Comparison of ENCODE assay signal across 10 mouse cellular contexts in the genomic region with DNA sequence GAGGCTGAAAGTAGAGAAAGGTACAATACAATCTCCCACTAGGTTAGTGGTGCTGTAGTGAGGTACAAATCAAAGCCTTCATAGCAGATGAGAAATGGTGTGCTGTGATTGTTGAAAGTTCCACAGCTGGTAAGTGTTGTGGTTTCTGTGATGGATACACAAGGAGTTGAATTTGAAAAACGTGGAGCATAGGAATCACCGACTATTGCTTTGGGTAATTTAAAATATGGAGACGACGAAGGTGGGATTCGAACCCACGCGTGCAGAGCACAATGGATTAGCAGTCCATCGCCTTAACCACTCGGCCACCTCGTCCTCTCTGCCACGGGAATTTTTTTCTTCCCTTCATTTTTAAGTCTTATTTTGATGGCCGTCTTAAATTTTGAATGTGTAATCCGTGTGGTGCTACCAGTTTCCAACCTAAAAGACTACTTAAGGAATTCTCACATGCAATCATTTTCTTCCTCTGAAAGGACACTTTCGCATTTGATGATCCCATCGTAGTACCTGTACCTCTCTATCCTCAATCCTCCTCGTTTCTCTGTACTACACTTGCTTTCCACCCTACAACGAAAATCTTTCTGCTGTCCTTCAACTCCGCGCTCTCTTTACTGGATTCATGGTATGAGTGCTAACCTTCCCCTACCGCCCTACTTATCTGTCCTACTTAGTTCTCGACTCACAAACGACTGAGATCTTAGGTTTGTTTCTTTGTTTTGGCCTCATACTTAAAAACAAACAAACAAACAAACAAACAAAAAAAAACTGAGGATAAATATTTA. TPM values are rescaled to one million over a fixed set of nuclear protein-coding genes. Genes with fewer than 3 reads are reported as not detected.
DNase-seq lines count a peak whose midpoint lies in the region; ATAC-seq lines count a peak whose summit lies in the region.
"Had no signal": no experiment of that assay in that cellular context is flagged by ENCODE, and none has a peak within 500 bp of the region (broad histone marks: within the 10 kb centered on the region; RNA-seq: fewer than 3 reads in every experiment).

No protein-coding gene starts in this region.

- peak overlapping the region; percentile 86 for H3K4me3 ChIP-seq in megakaryocyte, embryonic 14.5 days (replicated peaks)
- H3K4me3 ChIP-seq in forebrain, embryonic 13.5 days: no peak overlapping the region
- peak overlapping the region; percentile 31 for H3K4me3 ChIP-seq in liver, embryonic 11.5 days (ENCODE audit: low read depth, low read length)
- H3K4me3 ChIP-seq: neural tube, embryonic 12.5 days had no signal

- H3K36me3 ChIP-seq in megakaryocyte, embryonic 14.5 days (replicated peaks; ENCODE audit: low read length): no peaks in the 10 kb centered on the region
- H3K36me3 ChIP-seq in forebrain, embryonic 13.5 days (ENCODE audit: poor library complexity, severe bottlenecking): no peaks in the 10 kb centered on the region
- no peaks in the 10 kb centered on the region for H3K36me3 ChIP-seq in liver, embryonic 11.5 days (ENCODE audit: control insufficient read depth, insufficient read depth, low read length)
- H3K36me3 ChIP-seq: neural tube, embryonic 12.5 days had no signal

- H3K4me2 ChIP-seq in forebrain, embryonic 13.5 days: 0 out of 2 replicates have a peak overlapping the region, but pooled peaks have one; percentile 12
- peak overlapping the region; percentile 79 for H3K4me2 ChIP-seq in liver, embryonic 11.5 days

- H3K9me3 ChIP-seq in megakaryocyte, embryonic 14.5 days: peaks cover 14% of the 10 kb centered on the region
- no peaks in the 10 kb centered on the region for H3K9me3 ChIP-seq in forebrain, embryonic 13.5 days (replicated peaks)
- H3K9me3 ChIP-seq in liver, embryonic 11.5 days (ENCODE audit: control insufficient read depth, low read length): no peaks in the 10 kb centered on the region
- H3K9me3 ChIP-seq: neural tube, embryonic 12.5 days had no signal

- no peak for ATAC-seq in megakaryocyte, adult 5-6 weeks (ENCODE audit: poor library complexity, severe bottlenecking)
- no peak for ATAC-seq in forebrain, embryonic 13.5 days
- ATAC-seq in liver, embryonic 11.5 days (replicated peaks; ENCODE audit: low FRiP score): peak; percentile 74

- peaks cover 55% of the 10 kb centered on the region for H3K27me3 ChIP-seq in megakaryocyte, embryonic 14.5 days (replicated peaks)
- peaks cover 68% of the 10 kb centered on the region for H3K27me3 ChIP-seq in forebrain, embryonic 13.5 days
- peaks cover 35% of the 10 kb centered on the region for H3K27me3 ChIP-seq in liver, embryonic 11.5 days (replicated peaks; ENCODE audit: control insufficient read depth, insufficient read depth, low read length)

- peak; percentile 48 for DNase-seq in adrenal gland, adult 2 months
- DNase-seq in adrenal gland, postnatal 10 days: no peak
- peak; percentile 83 for DNase-seq in liver, embryonic 11.5 days (ENCODE audit: low spot score)
- no peak for DNase-seq in spleen, adult 12 weeks (ENCODE audit: low spot score)
- no peak for DNase-seq in cerebellum, adult 11 months

- 1% methylated on average over 22 of the region's 22 CpGs for WGBS in forebrain, embryonic 13.5 days
- under 1% methylated on average over 22 of the region's 22 CpGs for WGBS in liver, embryonic 11.5 days

- H3K4me1 ChIP-seq in megakaryocyte, embryonic 14.5 days: peaks cover 34% of the 10 kb centered on the region
- peaks cover 13% of the 10 kb centered on the region for H3K4me1 ChIP-seq in forebrain, embryonic 13.5 days
- peaks cover 8% of the 10 kb centered on the region; the same call in 1 of the 2 replicates for H3K4me1 ChIP-seq in liver, embryonic 11.5 days (replicated peaks; ENCODE audit: control insufficient read depth, insufficient read depth, low read length)

- H3K27ac ChIP-seq in forebrain, embryonic 13.5 days: no peak overlapping the region
- no peak overlapping the region for H3K27ac ChIP-seq in liver, embryonic 11.5 days (ENCODE audit: low read depth, low read length)
- H3K27ac ChIP-seq: neural tube, embryonic 12.5 days had no signal

- H3K9ac ChIP-seq in forebrain, embryonic 13.5 days: no peak overlapping the region
- H3K9ac ChIP-seq in liver, embryonic 11.5 days (ENCODE audit: low read depth, low read length): no peak overlapping the region
- H3K9ac ChIP-seq: neural tube, embryonic 12.5 days had no signal

RNA-seq across cellular contexts. Expression of gene Pom121l2, which starts 13.2 kb away (rescaled TPM):
- total RNA-seq in adrenal gland, adult 2 months (2021): not detected
- not detected in 2 replicates for polyA plus RNA-seq in adrenal gland, adult 2 months (2012; rRNA removed)
- total RNA-seq in adrenal gland, postnatal 10 days (2021): not detected
- not detected in 2 replicates for polyA plus RNA-seq in megakaryocyte, embryonic 14.5 days (2012; ENCODE audit: insufficient read depth, low replicate concordance)
- not detected in 2 replicates for total RNA-seq in megakaryocyte, adult 5-6 weeks (2015)
- not detected in 2 replicates for total RNA-seq in megakaryocyte, adult 5-6 weeks (2017)
- 0.09 TPM in 1 of 2 replicates, not detected in the other for polyA plus RNA-seq in forebrain, embryonic 13.5 days (2015; fragmentation: Nextera tagmentation; extraction: Ambion mirVana)
- not detected in 2 replicates for polyA plus RNA-seq in liver, embryonic 11.5 days (2014; fragmentation: Nextera tagmentation; extraction: Ambion mirVana)
- polyA plus RNA-seq: C2C12; neural tube, embryonic 12.5 days had no signal

RNA-seq across cellular contexts. Expression of gene Prss16, which starts 15.4 kb away (rescaled TPM):
- under 1 TPM in 1 of 2 experiments, not detected in 1; 0.61 TPM for total RNA-seq in adrenal gland, adult 2 months (2021)
- polyA plus RNA-seq in adrenal gland, adult 2 months (2012; rRNA removed): 0.35 and 1.0 TPM in 2 replicates
- total RNA-seq in adrenal gland, postnatal 10 days (2021): not detected
- 0.81 TPM in 1 of 2 replicates, not detected in the other for polyA plus RNA-seq in megakaryocyte, embryonic 14.5 days (2012; ENCODE audit: insufficient read depth, low replicate concordance)
- 3.7 and 4.3 TPM in 2 replicates for total RNA-seq in megakaryocyte, adult 5-6 weeks (2015)
- 2.8 and 5.2 TPM in 2 replicates for total RNA-seq in megakaryocyte, adult 5-6 weeks (2017)
- polyA plus RNA-seq in forebrain, embryonic 13.5 days (2015; fragmentation: Nextera tagmentation; extraction: Ambion mirVana): not detected in 2 replicates
- 0.48 and 0.86 TPM in 2 replicates for polyA plus RNA-seq in liver, embryonic 11.5 days (2014; fragmentation: Nextera tagmentation; extraction: Ambion mirVana)
- polyA plus RNA-seq: neural tube, embryonic 12.5 days had no signal

RNA-seq across cellular contexts. Expression of gene Hist1h2ah, which starts 41.2 kb away (rescaled TPM):
- 10 to 100 TPM; 14.2 to 18.9 TPM for total RNA-seq in adrenal gland, adult 2 months (2021)
- polyA plus RNA-seq in adrenal gland, adult 2 months (2012; rRNA removed): 1.0 and 16.0 TPM in 2 replicates
- 100 to 1,000 TPM; 239 to 319 TPM for total RNA-seq in adrenal gland, postnatal 10 days (2021)
- 89.8 and 975 TPM in 2 replicates for polyA plus RNA-seq in megakaryocyte, embryonic 14.5 days (2012; ENCODE audit: insufficient read depth, low replicate concordance)
- total RNA-seq in megakaryocyte, adult 5-6 weeks (2015): 0.91 and 1.1 TPM in 2 replicates
- 48.2 and 145 TPM in 2 replicates for total RNA-seq in megakaryocyte, adult 5-6 weeks (2017)
- 2.8 and 10.7 TPM in 2 replicates for polyA plus RNA-seq in forebrain, embryonic 13.5 days (2015; fragmentation: Nextera tagmentation; extraction: Ambion mirVana)
- polyA plus RNA-seq in liver, embryonic 11.5 days (2014; fragmentation: Nextera tagmentation; extraction: Ambion mirVana): 10.7 and 13.3 TPM in 2 replicates

RNA-seq across cellular contexts. Expression of gene Hist1h2bk, which starts 41.5 kb away (rescaled TPM):
- 10 to 100 TPM; 27.4 to 48.0 TPM for total RNA-seq in adrenal gland, adult 2 months (2021)
- polyA plus RNA-seq in adrenal gland, adult 2 months (2012; rRNA removed): 1.9 and 3.2 TPM in 2 replicates
- 100 to 1,000 TPM; 299 to 338 TPM for total RNA-seq in adrenal gland, postnatal 10 days (2021)
- polyA plus RNA-seq in megakaryocyte, embryonic 14.5 days (2012; ENCODE audit: insufficient read depth, low replicate concordance): 7.0 TPM in 1 of 2 replicates, not detected in the other
- 78.9 and 108 TPM in 2 replicates for total RNA-seq in megakaryocyte, adult 5-6 weeks (2015)
- 1,539 and 1,747 TPM in 2 replicates for total RNA-seq in megakaryocyte, adult 5-6 weeks (2017)
- 7.5 and 10.3 TPM in 2 replicates for polyA plus RNA-seq in forebrain, embryonic 13.5 days (2015; fragmentation: Nextera tagmentation; extraction: Ambion mirVana)
- 4.1 and 4.6 TPM in 2 replicates for polyA plus RNA-seq in liver, embryonic 11.5 days (2014; fragmentation: Nextera tagmentation; extraction: Ambion mirVana)

RNA-seq across cellular contexts. Expression of gene Hist1h4i, which starts 47.0 kb away (rescaled TPM):
- 10 to 100 TPM; 48.5 to 52.2 TPM for total RNA-seq in adrenal gland, adult 2 months (2021)
- polyA plus RNA-seq in adrenal gland, adult 2 months (2012; rRNA removed): 11.4 and 12.7 TPM in 2 replicates
- total RNA-seq in adrenal gland, postnatal 10 days (2021): 100 to 1,000 TPM; 136 to 154 TPM
- 304 and 570 TPM in 2 replicates for polyA plus RNA-seq in megakaryocyte, embryonic 14.5 days (2012; ENCODE audit: insufficient read depth, low replicate concordance)
- 34.9 and 43.5 TPM in 2 replicates for total RNA-seq in megakaryocyte, adult 5-6 weeks (2015)
- 115 and 127 TPM in 2 replicates for total RNA-seq in megakaryocyte, adult 5-6 weeks (2017)
- polyA plus RNA-seq in forebrain, embryonic 13.5 days (2015; fragmentation: Nextera tagmentation; extraction: Ambion mirVana): 42.8 and 45.2 TPM in 2 replicates
- 36.9 and 39.3 TPM in 2 replicates for polyA plus RNA-seq in liver, embryonic 11.5 days (2014; fragmentation: Nextera tagmentation; extraction: Ambion mirVana)

Comparison
In these comparisons a context has a peak if more than half of its experiments do, and no peak if none do; other contexts are left out.
1. DNase-seq: peak in adrenal gland, adult 2 months (single experiment) and liver, embryonic 11.5 days (single experiment); none in adrenal gland, postnatal 10 days (single experiment), spleen, adult 12 weeks (single experiment) and cerebellum, adult 11 months (single experiment).